Mouse (Mus musculus): ENCODE results near the gene Gm5751. TPM values are rescaled to one million over a fixed set of nuclear protein-coding genes. Genes with fewer than 3 reads are reported as not detected.
A peak's percentile ranks its signal among the peaks of the same experiment; 100 is the strongest.

The Gm5751 gene
- total and polyA plus RNA-seq, 2 experiments from 2014 or later, result not detected

DNA sequence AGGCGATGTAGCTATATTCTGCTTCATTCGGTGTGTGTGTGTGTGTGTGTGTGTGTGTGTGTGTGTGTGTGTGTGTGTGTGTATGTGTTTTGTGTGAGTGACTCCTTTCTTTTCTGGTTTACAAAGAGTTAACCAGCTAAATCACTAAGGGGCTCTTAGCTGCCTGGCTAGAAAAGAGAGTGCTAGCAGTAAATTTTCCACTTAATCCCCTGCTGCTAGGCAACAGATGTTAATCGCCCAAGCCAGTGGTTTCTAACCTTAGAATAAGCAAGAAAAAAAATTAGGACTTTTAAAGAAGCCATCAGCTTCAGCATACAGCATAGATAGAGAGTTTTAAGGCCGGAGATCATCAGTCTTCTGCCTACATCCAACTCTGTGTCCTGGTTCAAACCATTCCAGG is 53.3 kb downstream of the Gm5751 start:
- Histone ChIP-seq H3K36me3 (ENCODE audit: insufficient read depth, low read length) (no peaks in the 10 kb centered on the region), H3K27ac (no peak overlapping the region), H3K4me1 (ENCODE audit: insufficient read depth, low read length) (no peaks in the 10 kb centered on the region), H3K27me3 (ENCODE audit: insufficient read depth, low read length) (no peaks in the 10 kb centered on the region), H3K9ac (replicated peaks; ENCODE audit: low read length) (no peak overlapping the region), H3K4me2 (ENCODE audit: low read depth, low read length) (no peak overlapping the region), H3K4me3 (ENCODE audit: low read length) (no peak overlapping the region), H3K9me3 (ENCODE audit: low read length) (no peaks in the 10 kb centered on the region)
- TF ChIP-seq CTCF (IDR thresholded peaks at IDR 0.05; ENCODE audit: low read depth), result no peak
- DNase-seq (ENCODE audit: low spot score) (peak; percentile 25), ATAC-seq (no peak)
- WGBS, result 48% methylated on average over 4 of the region's 4 CpGs

Other genes starting within 250 kb of the Gm5751 start
- gene Ssxb8, start 183.4 kb upstream of the Gm5751 start, total RNA-seq (2014; rRNA removed), result not detected in 2 replicates
- gene Ssxb8, start 183.4 kb upstream of the Gm5751 start, polyA plus RNA-seq (2015; fragmentation: Nextera tagmentation; extraction: Ambion mirVana), result not detected in 2 replicates
- gene Ssx9, start 125.8 kb upstream of the Gm5751 start, total RNA-seq (2014; rRNA removed), result not detected in 2 replicates
- not detected in 2 replicates for gene Ssx9, start 125.8 kb upstream of the Gm5751 start, polyA plus RNA-seq (2015; fragmentation: Nextera tagmentation; extraction: Ambion mirVana)
- gene Ssxb5, start 70.6 kb upstream of the Gm5751 start, total RNA-seq (2014; rRNA removed), result not detected in 2 replicates
- gene Ssxb5, start 70.6 kb upstream of the Gm5751 start, polyA plus RNA-seq (2015; fragmentation: Nextera tagmentation; extraction: Ambion mirVana), result not detected in 2 replicates
- gene Gm6592, start 30.3 kb upstream of the Gm5751 start, total RNA-seq (2014; rRNA removed), result not detected in 2 replicates
- gene Gm6592, start 30.3 kb upstream of the Gm5751 start, polyA plus RNA-seq (2015; fragmentation: Nextera tagmentation; extraction: Ambion mirVana), result not detected in 2 replicates
- 94.8 and 110 TPM in 2 replicates for gene B630019K06Rik, start 18.1 kb downstream of the Gm5751 start, total RNA-seq (2014; rRNA removed)
- 29.4 and 30.0 TPM in 2 replicates for gene B630019K06Rik, start 18.1 kb downstream of the Gm5751 start, polyA plus RNA-seq (2015; fragmentation: Nextera tagmentation; extraction: Ambion mirVana)
- not detected in 2 replicates for gene Fthl17b, start 88.7 kb downstream of the Gm5751 start, total RNA-seq (2014; rRNA removed)
- not detected in 2 replicates for gene Fthl17b, start 88.7 kb downstream of the Gm5751 start, polyA plus RNA-seq (2015; fragmentation: Nextera tagmentation; extraction: Ambion mirVana)
- not detected in 2 replicates for gene Fthl17c, start 102.3 kb downstream of the Gm5751 start, total RNA-seq (2014; rRNA removed)
- not detected in 2 replicates for gene Fthl17c, start 102.3 kb downstream of the Gm5751 start, polyA plus RNA-seq (2015; fragmentation: Nextera tagmentation; extraction: Ambion mirVana)
- gene Fthl17d, start 112.5 kb downstream of the Gm5751 start, total RNA-seq (2014; rRNA removed), result not detected in 2 replicates
- not detected in 2 replicates for gene Fthl17d, start 112.5 kb downstream of the Gm5751 start, polyA plus RNA-seq (2015; fragmentation: Nextera tagmentation; extraction: Ambion mirVana)
- gene Fthl17e, start 159.2 kb downstream of the Gm5751 start, total RNA-seq (2014; rRNA removed), result not detected in 2 replicates
- gene Fthl17e, start 159.2 kb downstream of the Gm5751 start, polyA plus RNA-seq (2015; fragmentation: Nextera tagmentation; extraction: Ambion mirVana), result not detected in 2 replicates
- not detected in 2 replicates for gene Fthl17f, start 188.8 kb downstream of the Gm5751 start, total RNA-seq (2014; rRNA removed)
- gene Fthl17f, start 188.8 kb downstream of the Gm5751 start, polyA plus RNA-seq (2015; fragmentation: Nextera tagmentation; extraction: Ambion mirVana), result not detected in 2 replicates
- gene 4930402K13Rik, start 230.3 kb downstream of the Gm5751 start, total RNA-seq (2014; rRNA removed), result not detected in 2 replicates
- gene 4930402K13Rik, start 230.3 kb downstream of the Gm5751 start, polyA plus RNA-seq (2015; fragmentation: Nextera tagmentation; extraction: Ambion mirVana), result not detected in 2 replicates